Mouse (Mus musculus) CD8-positive naive resting alpha-beta T cell, adult 2 months (primary cell): ENCODE measurements around the gene Kptn.

Experiments
- DNase-seq, 2 experiments: peaks; one replicate each; pipeline ENCODE4 v3.0.0; 2022; ENCODE audit warnings: low read depth in 2 of 2, low spot score in 2 of 2

The Kptn gene

GRCm38 (mm10) chr7:16117100-16117499 is 2.6 kb upstream of the Kptn start:
- DNase-seq, result no peak

GRCm38 (mm10) chr7:16120262-16120600 is 536 bp downstream of the Kptn start:
- no peak for DNase-seq

GRCm38 (mm10) chr7:16125829-16126228 is 6.1 kb downstream of the Kptn start:
- no peak for DNase-seq

- DNase-seq, result no peak
These were observed 8.6 kb downstream of the Kptn start for GRCm38 (mm10) chr7:16128344-16128743.

- DNase-seq, result no peak
These were observed 9.2 kb downstream of the Kptn start for GRCm38 (mm10) chr7:16128899-16129298.

GRCm38 (mm10) chr7:16129421-16129845 is 9.7 kb downstream of the Kptn start, which contains the start of gene Slc8a2:
Gene Slc8a2 (plus strand): TSS chr7:16129826.
- DNase-seq, result peak; percentile 21 to 51

GRCm38 (mm10) chr7:16129846-16130691 is 10.4 kb downstream of the Kptn start:
- DNase-seq, result no peak

- no peak for DNase-seq
These were observed 11.4 kb downstream of the Kptn start for GRCm38 (mm10) chr7:16130956-16131634.

GRCm38 (mm10) chr7:16132161-16132581 is 12.5 kb downstream of the Kptn start:
- no peak for DNase-seq

- DNase-seq, result no peak
These were observed 13.2 kb downstream of the Kptn start for GRCm38 (mm10) chr7:16132926-16133325.

- no peak for DNase-seq
These were observed 14.0 kb downstream of the Kptn start for GRCm38 (mm10) chr7:16133691-16134090.

- no peak for DNase-seq
These were observed 15.3 kb downstream of the Kptn start for GRCm38 (mm10) chr7:16134951-16135392.

GRCm38 (mm10) chr7:16146489-16147410 is 27.1 kb downstream of the Kptn start:
- DNase-seq, result no peak

GRCm38 (mm10) chr7:16147643-16148042 is 27.9 kb downstream of the Kptn start:
- peak in 1 of 2 experiments; percentile 8 for DNase-seq

- no peak for DNase-seq
These were observed 29.5 kb downstream of the Kptn start for GRCm38 (mm10) chr7:16149241-16149640.

- DNase-seq, result no peak
These were observed 30.8 kb downstream of the Kptn start for GRCm38 (mm10) chr7:16150191-16151145.

- DNase-seq, result peak in 1 of 2 experiments; percentile 38
These were observed 33.8 kb downstream of the Kptn start for GRCm38 (mm10) chr7:16153522-16153921.

GRCm38 (mm10) chr7:16155132-16155872 is 35.6 kb downstream of the Kptn start:
- DNase-seq, result no peak

- DNase-seq, result no peak
These were observed 36.5 kb downstream of the Kptn start for GRCm38 (mm10) chr7:16156105-16156714.
